Mouse (Mus musculus): ENCODE measurements around the gene Gpd1. TPM values are rescaled to one million over a fixed set of nuclear protein-coding genes. Genes with fewer than 3 reads are reported as not detected.
"Not testable (repeated sequence)": the region's sequence is repeated elsewhere in the genome, so short reads cannot be mapped to it uniquely, and the experiment has no call there.

Gene Gpd1
- polyA plus RNA-seq, 1 experiment from 2014 or later, result 0.57 TPM

DNA sequence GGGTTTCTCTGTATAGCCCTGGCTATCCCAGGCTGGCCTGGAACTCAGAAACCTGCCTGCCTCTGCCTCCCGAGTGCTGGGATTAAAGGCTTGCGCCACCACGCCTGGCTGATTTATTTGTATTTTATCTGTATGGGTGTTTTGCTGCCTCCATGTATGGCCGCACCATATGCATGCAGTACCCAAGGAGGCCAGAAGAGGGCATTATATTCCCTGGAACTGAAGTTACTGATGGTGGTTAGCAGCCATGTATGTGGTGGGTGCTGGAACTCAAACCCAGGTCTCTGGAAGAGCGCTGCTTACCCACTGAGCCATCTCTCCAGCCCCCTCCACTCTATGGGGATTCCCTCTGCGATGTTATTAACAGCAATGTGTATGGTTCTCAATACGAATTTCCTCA lies 34.4 kb upstream of the Gpd1 start:
- peaks cover 11% of the 10 kb centered on the region for H3K4me1 ChIP-seq

DNA sequence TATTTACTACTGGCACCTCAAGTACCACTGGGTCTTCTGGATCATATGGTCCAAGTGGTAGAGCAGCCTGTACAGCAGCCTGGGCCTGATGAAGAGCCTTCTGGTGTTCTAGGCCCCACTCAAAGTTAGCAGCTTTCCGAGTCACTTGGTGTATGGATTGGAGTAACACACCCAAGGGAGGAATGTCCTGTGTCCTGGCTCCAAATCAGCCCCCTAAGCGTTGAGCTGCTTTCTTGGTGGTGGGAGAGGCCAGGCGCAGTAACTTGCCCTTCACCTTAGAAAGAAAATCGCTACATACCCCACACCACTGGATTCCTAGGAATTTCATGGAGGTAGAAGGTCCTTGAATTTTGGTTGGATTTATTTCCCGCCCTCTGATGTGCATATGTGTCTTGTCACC lies 33.2 kb upstream of the Gpd1 start:
- H3K36me3 ChIP-seq (replicated peaks), result no peaks in the 10 kb centered on the region
- no peak overlapping the region for H3K4me2 ChIP-seq
- no peak overlapping the region for H3K9ac ChIP-seq
- no peak overlapping the region for H3K27ac ChIP-seq
- no peak for ATAC-seq (ENCODE audit: low FRiP score)
- H3K27me3 ChIP-seq, result peaks cover 6% of the 10 kb centered on the region; the same call in 1 of the 2 replicates
- no peak overlapping the region for H3K4me3 ChIP-seq (replicated peaks)
- H3K4me1 ChIP-seq, result 0 out of 2 replicates have a peak, but pooled peaks cover 3% of the 10 kb centered on the region
- no peaks in the 10 kb centered on the region for H3K9me3 ChIP-seq
- WGBS, result 94% methylated on average over 5 of the region's 5 CpGs

More for the DNA sequence above, 34.4 kb upstream of the Gpd1 start:
- Histone ChIP-seq H3K27ac (no peak overlapping the region), H3K4me3 (replicated peaks) (no peak overlapping the region), H3K27me3 (peaks cover 3% of the 10 kb centered on the region; the same call in 1 of the 2 replicates), H3K36me3 (replicated peaks) (no peaks in the 10 kb centered on the region), H3K9ac (no peak overlapping the region), H3K9me3 (no peaks in the 10 kb centered on the region), H3K4me2 (no peak overlapping the region)
- no peak for ATAC-seq (ENCODE audit: low FRiP score)
- 93% methylated on average over 7 of the region's 7 CpGs for WGBS

DNA sequence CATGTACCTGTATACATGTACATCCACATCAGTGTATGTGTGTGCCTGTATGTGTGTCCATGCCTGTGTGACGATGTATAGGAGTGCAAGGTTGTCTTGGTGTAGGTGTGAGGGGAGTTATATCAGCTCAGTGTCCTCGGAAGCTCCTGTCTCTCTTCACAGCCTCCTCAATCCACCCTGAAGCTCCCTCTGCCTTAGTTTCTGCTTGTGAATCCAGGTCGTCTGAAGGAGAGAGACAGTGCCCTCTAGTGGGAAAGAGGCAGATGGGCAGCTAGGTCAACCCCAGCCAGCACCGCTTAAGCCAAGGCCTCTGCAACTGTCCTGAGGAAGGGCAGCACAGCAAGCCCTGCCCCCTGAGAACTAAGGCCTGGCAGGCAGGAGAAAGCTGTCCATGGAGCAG lies 28.6 kb upstream of the Gpd1 start:
- Histone ChIP-seq H3K4me3 (replicated peaks) (no peak overlapping the region), H3K9me3 (no peaks in the 10 kb centered on the region), H3K4me2 (no peak overlapping the region), H3K36me3 (replicated peaks) (no peaks in the 10 kb centered on the region), H3K27me3 (peaks cover 19% of the 10 kb centered on the region; the same call in 1 of the 2 replicates), H3K9ac (peak overlapping the region; percentile 17; the same call in 1 of the 2 replicates), H3K27ac (no peak overlapping the region), H3K4me1 (peaks cover 26% of the 10 kb centered on the region)
- no peak; the same call in 1 of the 2 replicates for ATAC-seq (ENCODE audit: low FRiP score)
- 8% methylated on average over 4 of the region's 4 CpGs for whole genome bisulfite sequencing

DNA sequence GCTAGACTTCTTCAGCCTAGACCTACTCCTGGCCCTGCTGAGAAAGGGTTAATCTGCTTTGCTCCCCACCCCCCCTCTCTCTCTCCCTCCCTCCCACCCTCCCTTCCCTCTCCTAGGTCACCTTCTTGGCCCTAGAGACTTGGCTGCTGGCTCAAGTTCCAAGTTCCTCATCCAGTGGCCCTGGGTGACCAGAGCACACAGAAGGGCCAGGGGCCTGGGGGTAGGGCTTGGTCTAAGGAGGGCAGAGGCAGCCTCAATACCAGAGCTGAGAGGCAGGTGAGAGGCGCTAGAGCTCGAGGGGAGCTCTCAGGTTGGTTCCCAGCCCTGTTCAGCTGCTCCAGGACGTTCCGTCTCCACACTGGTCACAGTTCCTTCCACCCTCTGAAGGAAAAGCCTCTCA lies 26.4 kb upstream of the Gpd1 start:
- Histone ChIP-seq H3K4me2 (no peak overlapping the region), H3K4me1 (peaks cover 33% of the 10 kb centered on the region), H3K4me3 (replicated peaks) (no peak overlapping the region), H3K27me3 (peaks cover 19% of the 10 kb centered on the region; the same call in 1 of the 2 replicates), H3K36me3 (replicated peaks) (no peaks in the 10 kb centered on the region), H3K27ac (no peak overlapping the region), H3K9ac (no peak overlapping the region), H3K9me3 (no peaks in the 10 kb centered on the region)
- WGBS, result 16% methylated on average over 4 of the region's 4 CpGs
- ATAC-seq (ENCODE audit: low FRiP score), result no peak

DNA sequence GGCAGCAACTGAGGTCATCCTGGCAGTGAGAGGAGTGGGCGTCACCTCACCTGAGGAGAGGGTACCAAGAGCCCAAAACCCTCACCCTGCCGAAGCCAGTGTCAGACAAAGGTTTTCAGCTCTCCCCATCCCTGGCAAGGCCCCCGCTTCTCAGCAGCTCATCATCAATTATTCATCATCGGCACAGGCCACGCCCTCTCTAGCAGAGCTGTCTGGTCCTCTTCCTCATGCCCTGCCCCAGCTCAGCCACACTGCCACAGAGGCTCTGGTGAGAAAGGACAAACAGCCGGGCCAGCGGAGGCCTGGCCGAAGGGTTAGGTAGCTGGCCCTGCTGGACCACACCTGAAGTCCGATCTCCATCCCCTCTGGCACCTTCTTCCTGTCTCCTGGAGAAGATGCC lies 25.3 kb upstream of the Gpd1 start:
- 57% methylated on average over 9 of the region's 9 CpGs for WGBS
- H3K9ac ChIP-seq, result peak overlapping the region; percentile 12; the same call in 1 of the 2 replicates

DNA sequence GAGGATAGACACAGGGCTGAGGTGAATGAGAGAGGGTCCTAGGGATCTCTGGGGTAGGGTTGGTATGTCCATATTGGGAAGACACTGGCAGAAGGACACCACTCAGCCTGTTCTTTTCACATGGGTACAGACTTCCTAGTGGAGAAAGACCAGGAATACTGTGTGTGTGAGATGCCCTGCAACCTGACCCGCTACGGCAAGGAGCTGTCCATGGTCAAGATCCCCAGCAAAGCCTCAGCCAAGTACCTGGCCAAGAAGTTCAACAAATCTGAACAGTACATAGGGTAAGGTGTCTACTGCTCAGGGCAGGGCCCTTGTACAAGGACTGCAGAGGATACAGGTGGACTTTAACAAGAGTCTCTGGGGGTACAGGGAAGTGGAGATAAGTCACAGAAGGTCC lies 20.0 kb upstream of the Gpd1 start:
- H3K4me3 ChIP-seq (replicated peaks), result no peak overlapping the region
- no peak overlapping the region for H3K4me2 ChIP-seq
- ATAC-seq (ENCODE audit: low FRiP score), result no peak
- H3K27me3 ChIP-seq, result peaks cover 29% of the 10 kb centered on the region
- H3K36me3 ChIP-seq (replicated peaks), result no peaks in the 10 kb centered on the region; the same call in 1 of the 2 replicates
- WGBS, result 47% methylated on average over 2 of the region's 2 CpGs
- H3K4me1 ChIP-seq, result peaks cover 16% of the 10 kb centered on the region
- H3K9ac ChIP-seq, result no peak overlapping the region
- no peaks in the 10 kb centered on the region for H3K9me3 ChIP-seq
- H3K27ac ChIP-seq, result no peak overlapping the region

More for the DNA sequence above, 25.3 kb upstream of the Gpd1 start:
- no peak for ATAC-seq (ENCODE audit: low FRiP score)
- no peaks in the 10 kb centered on the region for H3K9me3 ChIP-seq
- H3K27ac ChIP-seq, result no peak overlapping the region
- peaks cover 25% of the 10 kb centered on the region; the same call in 1 of the 2 replicates for H3K27me3 ChIP-seq
- H3K4me2 ChIP-seq, result no peak overlapping the region
- H3K4me1 ChIP-seq, result peaks cover 33% of the 10 kb centered on the region
- no peaks in the 10 kb centered on the region; the same call in 1 of the 2 replicates for H3K36me3 ChIP-seq (replicated peaks)
- no peak overlapping the region for H3K4me3 ChIP-seq (replicated peaks)

DNA sequence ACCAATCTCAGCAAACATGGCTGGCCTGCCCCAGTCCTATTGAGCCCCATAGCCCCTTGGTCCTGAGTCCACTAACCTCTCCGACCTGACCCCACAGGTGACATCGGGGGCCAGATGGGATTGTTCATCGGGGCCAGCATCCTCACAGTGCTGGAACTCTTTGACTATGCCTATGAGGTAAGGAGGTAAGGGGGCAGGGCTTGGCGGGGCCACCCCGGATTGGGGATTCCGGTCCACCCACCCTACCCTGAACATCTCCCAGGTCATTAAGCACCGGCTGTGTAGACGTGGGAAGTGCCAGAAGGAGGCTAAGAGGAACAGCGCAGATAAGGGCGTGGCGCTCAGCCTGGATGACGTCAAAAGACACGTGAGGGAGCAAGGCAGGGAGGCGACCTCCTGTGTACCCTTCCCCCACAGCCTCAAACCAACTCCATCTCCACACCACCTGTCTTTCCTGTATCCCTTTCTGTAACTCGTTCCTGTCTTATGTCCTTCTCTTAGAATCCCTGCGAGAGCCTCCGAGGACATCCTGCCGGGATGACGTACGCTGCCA lies 18.7 kb upstream of the Gpd1 start:
- Histone ChIP-seq H3K36me3 (replicated peaks) (peaks cover 2% of the 10 kb centered on the region; the same call in 1 of the 2 replicates), H3K4me3 (replicated peaks) (no peak overlapping the region; the same call in 1 of the 2 replicates), H3K27ac (no peak overlapping the region), H3K9me3 (no peaks in the 10 kb centered on the region), H3K4me2 (peak overlapping the region; percentile 10; the same call in 1 of the 2 replicates), H3K4me1 (peaks cover 23% of the 10 kb centered on the region), H3K9ac (no peak overlapping the region), H3K27me3 (peaks cover 23% of the 10 kb centered on the region)
- WGBS, result 40% methylated on average over 20 of the region's 20 CpGs
- ATAC-seq (ENCODE audit: low FRiP score), result no peak

DNA sequence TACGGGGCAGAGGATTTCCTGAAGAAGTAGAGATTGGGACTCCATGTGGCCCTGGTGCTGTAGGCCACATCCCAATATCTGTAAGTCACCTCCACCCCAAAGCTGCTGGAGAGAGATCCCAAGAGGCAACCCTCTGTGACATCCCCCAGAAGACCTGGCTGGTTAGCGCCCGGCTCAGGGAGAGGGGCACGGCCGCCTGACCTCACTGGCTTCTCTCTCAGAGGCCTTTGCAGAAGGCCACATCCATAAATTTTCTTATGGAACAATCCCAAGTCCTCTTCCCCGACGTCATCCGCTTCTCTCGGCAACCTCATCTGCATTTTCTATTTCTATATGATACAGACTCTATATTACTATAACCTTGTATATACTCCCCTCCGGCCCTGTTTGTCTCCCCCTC lies 17.6 kb upstream of the Gpd1 start:
- WGBS, result 86% methylated on average over 10 of the region's 10 CpGs
- H3K4me1 ChIP-seq, result peaks cover 26% of the 10 kb centered on the region
- H3K27me3 ChIP-seq, result peaks cover 23% of the 10 kb centered on the region
- no peaks in the 10 kb centered on the region for H3K9me3 ChIP-seq
- no peak for ATAC-seq (ENCODE audit: low FRiP score)
- no peak overlapping the region for H3K27ac ChIP-seq
- 0 out of 2 replicates have a peak overlapping the region, but pooled peaks have one; percentile 12 for H3K9ac ChIP-seq
- peaks cover 13% of the 10 kb centered on the region for H3K36me3 ChIP-seq (replicated peaks)
- H3K4me3 ChIP-seq (replicated peaks), result no peak overlapping the region
- no peak overlapping the region for H3K4me2 ChIP-seq

DNA sequence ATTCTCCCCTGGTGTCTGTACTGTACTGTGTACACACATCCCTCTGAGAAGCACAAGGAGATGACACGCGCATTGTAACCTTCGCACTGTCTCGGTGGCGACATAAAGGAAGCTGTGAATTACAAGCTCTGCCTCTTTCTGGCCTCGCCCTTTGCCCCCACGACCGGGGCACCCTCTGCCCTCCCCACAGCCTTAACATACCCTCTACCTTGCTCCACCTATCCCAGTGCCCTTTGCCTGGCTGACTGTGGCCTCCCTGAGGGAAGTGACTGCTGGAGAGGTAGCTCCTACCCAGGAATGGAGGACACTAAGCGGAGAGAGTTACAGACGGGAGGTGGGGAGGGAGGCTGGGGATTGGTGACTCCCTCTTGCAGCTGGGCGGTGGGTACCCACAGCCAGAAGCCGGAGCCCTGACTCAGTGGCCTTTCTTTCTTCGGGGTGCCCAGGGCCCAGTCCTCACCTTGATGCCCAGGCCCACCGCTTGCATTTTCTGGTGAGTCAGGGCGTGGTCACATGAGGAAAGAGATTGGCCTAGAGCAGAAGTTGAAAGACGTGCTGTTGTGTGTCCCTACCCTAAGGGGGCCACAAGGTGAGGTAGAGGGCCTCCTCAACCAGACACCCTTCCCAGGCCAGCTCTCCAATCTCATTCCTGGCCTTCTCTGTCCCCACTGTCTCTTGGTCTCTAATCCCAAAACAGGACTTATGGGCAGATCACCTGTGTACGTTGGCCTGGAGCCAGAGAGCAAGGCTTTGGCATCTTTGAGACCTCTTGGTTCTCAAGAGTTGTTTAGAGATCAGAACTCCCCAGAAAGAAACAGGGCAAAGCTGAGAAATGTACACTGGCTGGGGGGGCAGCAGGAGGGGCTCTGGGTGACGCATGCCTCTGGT lies 16.9 kb upstream of the Gpd1 start:
- 89% methylated on average over 18 of the region's 18 CpGs for WGBS
- Histone ChIP-seq H3K9ac (no peak overlapping the region), H3K27me3 (peaks cover 23% of the 10 kb centered on the region), H3K27ac (no peak overlapping the region), H3K4me3 (replicated peaks) (no peak overlapping the region), H3K36me3 (replicated peaks) (peaks cover 18% of the 10 kb centered on the region), H3K9me3 (no peaks in the 10 kb centered on the region), H3K4me2 (no peak overlapping the region), H3K4me1 (peaks cover 30% of the 10 kb centered on the region)
- no peak for ATAC-seq (ENCODE audit: low FRiP score)

DNA sequence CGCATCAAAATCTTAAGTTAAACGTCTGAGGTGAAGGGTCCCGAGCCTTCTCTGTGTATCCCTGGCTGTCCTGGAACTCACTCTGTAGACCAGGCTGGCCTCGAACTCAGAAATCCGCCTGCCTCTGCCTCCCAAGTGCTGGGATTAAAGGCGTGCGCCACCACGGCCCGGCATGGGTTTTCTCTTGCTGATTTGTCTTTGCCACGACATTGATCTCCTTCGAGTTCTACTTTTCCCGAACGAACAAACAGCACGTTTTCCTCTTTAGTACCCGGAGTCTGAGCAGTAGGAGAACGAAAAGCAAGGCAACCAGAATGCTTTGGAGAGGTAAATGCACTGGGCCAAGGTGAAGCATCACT lies 15.7 kb upstream of the Gpd1 start:
- not testable (repeated sequence) for H3K9me3 ChIP-seq; H3K9ac ChIP-seq; ATAC-seq (ENCODE audit: low FRiP score)
- Histone ChIP-seq H3K4me2 (peak overlapping the region; percentile 88), H3K4me3 (replicated peaks) (peak overlapping the region; percentile 86), H3K4me1 (peaks cover 30% of the 10 kb centered on the region), H3K27ac (peak overlapping the region; percentile 95), H3K36me3 (replicated peaks) (peaks cover 27% of the 10 kb centered on the region), H3K27me3 (peaks cover 20% of the 10 kb centered on the region)
- WGBS, result 50% methylated on average over 16 of the region's 16 CpGs

DNA sequence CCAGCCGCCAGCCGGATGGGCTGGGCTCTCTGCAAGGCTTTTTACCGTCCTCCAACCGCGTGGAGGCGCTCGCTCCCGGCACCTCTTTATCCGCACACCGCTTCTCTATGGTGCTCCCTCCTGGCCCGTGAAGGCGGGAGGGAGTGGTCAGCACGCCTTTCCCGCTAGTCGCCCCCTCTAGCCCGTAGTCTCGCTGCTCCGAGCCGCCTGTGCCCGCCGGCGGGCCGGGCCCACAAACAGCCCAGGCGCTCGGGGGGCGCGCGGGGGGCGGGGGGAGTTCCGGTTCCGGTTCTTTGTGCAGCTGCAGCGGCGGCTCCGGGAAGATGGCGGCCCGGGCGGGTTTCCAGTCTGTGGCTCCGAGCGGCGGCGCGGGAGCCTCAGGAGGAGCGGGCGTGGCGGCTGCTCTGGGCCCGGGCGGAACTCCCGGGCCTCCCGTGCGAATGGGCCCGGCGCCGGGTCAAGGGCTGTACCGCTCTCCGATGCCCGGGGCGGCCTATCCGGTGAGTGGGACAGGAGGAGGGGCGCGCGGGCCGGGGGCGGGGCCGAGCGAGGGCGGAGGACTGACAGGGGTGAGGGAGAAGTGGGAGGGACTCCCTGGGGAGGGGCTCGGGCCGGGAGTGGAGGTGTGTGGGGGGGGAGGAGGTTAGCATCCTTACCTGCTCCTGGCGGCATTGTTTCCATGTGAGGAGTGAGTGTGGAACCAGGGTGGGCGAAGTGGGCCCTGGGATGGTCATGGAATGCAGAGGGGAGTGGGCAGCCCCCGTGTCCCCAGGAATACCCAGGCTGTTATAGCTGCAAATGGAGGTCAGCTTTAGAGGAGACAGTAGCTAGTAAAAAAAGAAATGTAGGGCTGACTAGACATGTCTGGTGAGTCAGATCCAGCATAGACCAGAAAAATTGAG lies 15.1 kb upstream of the Gpd1 start, which contains the start of gene Smarcd1:
Gene Smarcd1, plus strand, starts transcription at position 131 of the 902 bp plus-strand sequence.
- peaks cover 30% of the 10 kb centered on the region for H3K4me1 ChIP-seq
- H3K36me3 ChIP-seq (replicated peaks), result peaks cover 33% of the 10 kb centered on the region
- H3K4me2 ChIP-seq, result peak within 1 kb of the TSS; percentile 88
- peak; percentile 97 for ATAC-seq (ENCODE audit: low FRiP score)
- peaks cover 14% of the 10 kb centered on the region; the same call in 1 of the 2 replicates for H3K27me3 ChIP-seq
- peak within 1 kb of the TSS; percentile 95 for H3K27ac ChIP-seq
- H3K4me3 ChIP-seq (replicated peaks), result peak within 1 kb of the TSS; percentile 86
- under 1% methylated on average over 71 of the region's 71 CpGs for WGBS
- peak within 1 kb of the TSS; percentile 90 for H3K9ac ChIP-seq
- no peaks in the 10 kb centered on the region for H3K9me3 ChIP-seq
